12 mouse cellular contexts compared by ENCODE assay signal in genomic region chr4:64563996-64564395, GRCm38 (mm10).
"Had no signal": no experiment of that assay in that cellular context is flagged by ENCODE, and none has a peak within 500 bp of the region (broad histone marks: within the 10 kb centered on the region; RNA-seq: fewer than 3 reads in every experiment).

No protein-coding gene starts in this region.

- H3K27me3 ChIP-seq: limb, embryonic 15.5 days; midbrain, embryonic 15.5 days; neural tube, embryonic 12.5 days had no signal

- ATAC-seq: midbrain, embryonic 15.5 days had no signal

- H3K9me3 ChIP-seq: limb, embryonic 15.5 days; midbrain, embryonic 10.5 days; midbrain, embryonic 15.5 days; neural tube, embryonic 12.5 days had no signal

- H3K36me3 ChIP-seq: limb, embryonic 15.5 days; midbrain, embryonic 10.5 days; midbrain, embryonic 15.5 days; neural tube, embryonic 12.5 days had no signal

- DNase-seq: kidney, adult 9 months; lung, adult 18-20 months; lung, postnatal 36 days; thymus, adult 18-20 months; thymus, postnatal 14 days had no signal

- H3K9ac ChIP-seq: limb, embryonic 15.5 days; liver, embryonic 14.5 days; midbrain, embryonic 15.5 days; neural tube, embryonic 12.5 days had no signal

- H3K27ac ChIP-seq: kidney, postnatal 0 days; left cerebral cortex, adult 2 months; limb, embryonic 15.5 days; liver, embryonic 14.5 days; midbrain, embryonic 10.5 days; midbrain, embryonic 15.5 days; neural tube, embryonic 12.5 days had no signal

- H3K4me2 ChIP-seq: limb, embryonic 15.5 days; midbrain, embryonic 15.5 days; neural tube, embryonic 12.5 days had no signal

- H3K4me1 ChIP-seq: limb, embryonic 15.5 days; midbrain, embryonic 10.5 days; midbrain, embryonic 15.5 days; neural tube, embryonic 12.5 days had no signal

- H3K4me3 ChIP-seq: left cerebral cortex, adult 2 months; limb, embryonic 15.5 days; midbrain, embryonic 10.5 days; midbrain, embryonic 15.5 days; neural tube, embryonic 12.5 days had no signal
